Mouse (Mus musculus): ENCODE measurements at regions not wholly inside any gene's neighbourhood (a gene's known extent, or its start where the extent isn't known, plus 50 kb on each side); places are given as distances from the start of the nearest gene placed in this dataset.

- no peaks in the 10 kb centered on the region for H3K4me1 ChIP-seq (ENCODE audit: control insufficient read depth, insufficient read depth, low read length)
- TF ChIP-seq POLR2A (IDR thresholded peaks at IDR 0.05; ENCODE audit: low read depth, low read length) (no peak), CTCF (IDR thresholded peaks at IDR 0.05; ENCODE audit: borderline replicate concordance, insufficient read depth, low read length) (no peak)
- H3K4me3 ChIP-seq (ENCODE audit: insufficient read depth, low read length), result no peak overlapping the region
- no peak overlapping the region for H3K27ac ChIP-seq (ENCODE audit: insufficient read depth, low read length)
Observed at GRCm38 (mm10) chr10:98029621-98030020, 303.1 kb upstream of the C030005K15Rik start.

DNA sequence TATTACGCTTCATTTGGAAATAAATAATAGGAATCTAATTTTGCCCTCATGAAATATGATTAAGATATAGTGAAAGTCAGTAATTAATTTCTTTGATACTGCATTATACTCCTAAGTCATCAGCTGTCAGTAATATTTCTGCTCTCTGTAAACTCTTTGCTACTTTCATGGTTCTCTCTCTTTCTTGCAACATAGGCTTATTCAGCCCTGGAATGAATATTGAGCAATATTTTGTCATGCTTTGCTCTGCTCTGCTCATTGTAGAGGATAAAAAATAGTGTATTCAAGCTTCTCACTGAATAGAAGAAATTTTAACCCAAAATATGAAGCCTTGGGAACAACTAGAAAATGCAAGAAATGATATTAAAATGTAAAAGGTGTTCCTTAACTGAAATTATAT, 306.1 kb upstream of the C030005K15Rik start:
- TF ChIP-seq CTCF (IDR thresholded peaks at IDR 0.05; ENCODE audit: borderline replicate concordance, insufficient read depth, low read length) (no peak), POLR2A (IDR thresholded peaks at IDR 0.05; ENCODE audit: low read depth, low read length) (no peak)

DNA sequence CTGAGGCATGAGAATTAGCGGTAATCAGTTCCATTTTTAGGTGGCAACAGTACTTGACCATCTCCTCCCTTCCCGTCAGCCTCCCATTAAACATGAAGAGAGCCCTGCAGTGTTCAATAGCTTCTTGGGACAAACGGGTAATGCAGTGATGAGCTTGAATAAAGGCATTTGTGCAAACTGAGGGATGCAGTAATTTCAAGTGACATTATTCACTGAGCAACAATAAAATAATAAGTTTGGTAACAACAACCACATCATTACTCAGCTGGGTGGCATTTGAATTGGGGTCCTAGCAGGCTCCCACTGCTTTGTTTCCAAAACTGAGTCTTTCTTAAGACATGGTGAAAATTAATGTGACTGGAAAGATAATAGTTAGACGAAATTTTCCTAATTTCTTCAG, 315.2 kb upstream of the C030005K15Rik start:
- H3K4me1 ChIP-seq (ENCODE audit: control insufficient read depth, insufficient read depth, low read length), result no peaks in the 10 kb centered on the region
- TF ChIP-seq POLR2A (IDR thresholded peaks at IDR 0.05; ENCODE audit: low read depth, low read length), result no peak
- TF ChIP-seq CTCF (IDR thresholded peaks at IDR 0.05; ENCODE audit: borderline replicate concordance, insufficient read depth, low read length), result no peak
- H3K4me3 ChIP-seq (ENCODE audit: insufficient read depth, low read length), result no peak overlapping the region
- no peak overlapping the region for H3K27ac ChIP-seq (ENCODE audit: insufficient read depth, low read length)

More for the DNA sequence above, 306.1 kb upstream of the C030005K15Rik start:
- Histone ChIP-seq H3K4me1 (ENCODE audit: control insufficient read depth, insufficient read depth, low read length) (no peaks in the 10 kb centered on the region), H3K27ac (ENCODE audit: insufficient read depth, low read length) (no peak overlapping the region), H3K4me3 (ENCODE audit: insufficient read depth, low read length) (no peak overlapping the region)

GRCm38 (mm10) chr10:98043873-98044272, 317.3 kb upstream of the C030005K15Rik start:
- TF ChIP-seq POLR2A (IDR thresholded peaks at IDR 0.05; ENCODE audit: low read depth, low read length) (no peak), CTCF (IDR thresholded peaks at IDR 0.05; ENCODE audit: borderline replicate concordance, insufficient read depth, low read length) (no peak)

GRCm38 (mm10) chr10:98044579-98044978, 318.0 kb upstream of the C030005K15Rik start:
- H3K27ac ChIP-seq (ENCODE audit: insufficient read depth, low read length), result no peak overlapping the region
- no peak overlapping the region for H3K4me3 ChIP-seq (ENCODE audit: insufficient read depth, low read length)
- no peaks in the 10 kb centered on the region for H3K4me1 ChIP-seq (ENCODE audit: control insufficient read depth, insufficient read depth, low read length)
- TF ChIP-seq POLR2A (IDR thresholded peaks at IDR 0.05; ENCODE audit: low read depth, low read length) (no peak), CTCF (IDR thresholded peaks at IDR 0.05; ENCODE audit: borderline replicate concordance, insufficient read depth, low read length) (no peak)

More at GRCm38 (mm10) chr10:98043873-98044272, 317.3 kb upstream of the C030005K15Rik start:
- no peak overlapping the region for H3K4me3 ChIP-seq (ENCODE audit: insufficient read depth, low read length)
- H3K27ac ChIP-seq (ENCODE audit: insufficient read depth, low read length), result no peak overlapping the region
- H3K4me1 ChIP-seq (ENCODE audit: control insufficient read depth, insufficient read depth, low read length), result no peaks in the 10 kb centered on the region

- H3K27ac ChIP-seq (ENCODE audit: insufficient read depth, low read length), result no peak overlapping the region
Observed at GRCm38 (mm10) chr10:98073432-98073831, 346.9 kb upstream of the C030005K15Rik start.

GRCm38 (mm10) chr10:98084881-98085280, 358.3 kb upstream of the C030005K15Rik start:
- no peak overlapping the region for H3K27ac ChIP-seq (ENCODE audit: insufficient read depth, low read length)
- no peaks in the 10 kb centered on the region for H3K4me1 ChIP-seq (ENCODE audit: control insufficient read depth, insufficient read depth, low read length)
- TF ChIP-seq CTCF (IDR thresholded peaks at IDR 0.05; ENCODE audit: borderline replicate concordance, insufficient read depth, low read length), result no peak
- H3K4me3 ChIP-seq (ENCODE audit: insufficient read depth, low read length), result no peak overlapping the region

More at GRCm38 (mm10) chr10:98073432-98073831, 346.9 kb upstream of the C030005K15Rik start:
- TF ChIP-seq POLR2A (IDR thresholded peaks at IDR 0.05; ENCODE audit: low read depth, low read length), result no peak
- no peak for TF ChIP-seq CTCF (IDR thresholded peaks at IDR 0.05; ENCODE audit: borderline replicate concordance, insufficient read depth, low read length)
- no peaks in the 10 kb centered on the region for H3K4me1 ChIP-seq (ENCODE audit: control insufficient read depth, insufficient read depth, low read length)
- H3K4me3 ChIP-seq (ENCODE audit: insufficient read depth, low read length), result no peak overlapping the region

DNA sequence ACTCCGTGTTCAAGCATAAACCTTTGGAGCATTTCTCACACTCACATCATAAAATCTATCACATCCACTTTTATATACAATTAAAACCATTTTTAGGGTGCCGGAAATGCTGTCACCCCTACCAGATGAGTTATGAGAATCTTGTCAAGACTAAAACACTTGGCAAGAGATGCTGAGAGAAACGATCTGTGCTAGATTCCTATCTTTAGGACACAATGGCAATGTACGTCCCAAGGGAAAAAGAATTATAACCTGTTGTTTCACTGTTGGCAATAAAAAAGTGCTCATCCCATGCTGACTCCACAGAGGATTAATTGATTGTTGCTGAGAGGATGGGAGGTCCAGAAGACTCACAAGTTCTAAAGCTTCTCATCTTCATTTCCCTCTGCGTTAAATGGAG, 389.7 kb upstream of the C030005K15Rik start:
- Histone ChIP-seq H3K4me3 (ENCODE audit: insufficient read depth, low read length) (no peak overlapping the region), H3K27ac (ENCODE audit: insufficient read depth, low read length) (no peak overlapping the region), H3K4me1 (ENCODE audit: control insufficient read depth, insufficient read depth, low read length) (no peaks in the 10 kb centered on the region)
- TF ChIP-seq CTCF (IDR thresholded peaks at IDR 0.05; ENCODE audit: borderline replicate concordance, insufficient read depth, low read length) (no peak), POLR2A (IDR thresholded peaks at IDR 0.05; ENCODE audit: low read depth, low read length) (no peak)

GRCm38 (mm10) chr10:98125713-98126112, 399.2 kb upstream of the C030005K15Rik start:
- no peaks in the 10 kb centered on the region for H3K4me1 ChIP-seq (ENCODE audit: control insufficient read depth, insufficient read depth, low read length)
- no peak for TF ChIP-seq POLR2A (IDR thresholded peaks at IDR 0.05; ENCODE audit: low read depth, low read length)
- H3K27ac ChIP-seq (ENCODE audit: insufficient read depth, low read length), result no peak overlapping the region
- H3K4me3 ChIP-seq (ENCODE audit: insufficient read depth, low read length), result no peak overlapping the region

DNA sequence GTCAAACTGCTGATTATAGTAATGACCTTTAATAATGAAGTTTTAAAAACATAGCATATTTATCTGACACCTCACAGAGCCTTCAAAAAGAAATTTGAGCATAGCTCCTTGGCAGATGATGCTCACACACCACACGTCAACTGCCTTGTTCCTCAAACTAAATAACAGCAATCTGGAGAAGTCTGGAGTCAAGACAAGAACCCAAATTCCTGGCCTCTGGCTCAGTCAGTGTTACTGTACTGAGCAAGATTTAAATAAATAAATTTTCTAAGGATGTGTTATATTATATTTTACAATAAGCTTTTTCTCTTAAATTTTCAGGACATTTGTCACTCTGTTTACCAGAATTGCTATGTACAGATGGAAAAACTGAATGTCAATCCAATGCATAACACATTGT, 408.5 kb upstream of the C030005K15Rik start:
- TF ChIP-seq POLR2A (IDR thresholded peaks at IDR 0.05; ENCODE audit: low read depth, low read length) (no peak), CTCF (IDR thresholded peaks at IDR 0.05; ENCODE audit: borderline replicate concordance, insufficient read depth, low read length) (no peak)
- H3K4me1 ChIP-seq (ENCODE audit: control insufficient read depth, insufficient read depth, low read length), result no peaks in the 10 kb centered on the region
- H3K4me3 ChIP-seq (ENCODE audit: insufficient read depth, low read length), result no peak overlapping the region
- no peak overlapping the region for H3K27ac ChIP-seq (ENCODE audit: insufficient read depth, low read length)

GRCm38 (mm10) chr10:98145773-98146172, 419.2 kb upstream of the C030005K15Rik start:
- Histone ChIP-seq H3K27ac (ENCODE audit: insufficient read depth, low read length) (no peak overlapping the region), H3K4me3 (ENCODE audit: insufficient read depth, low read length) (no peak overlapping the region), H3K4me1 (ENCODE audit: control insufficient read depth, insufficient read depth, low read length) (no peaks in the 10 kb centered on the region)
- TF ChIP-seq POLR2A (IDR thresholded peaks at IDR 0.05; ENCODE audit: low read depth, low read length) (no peak), CTCF (IDR thresholded peaks at IDR 0.05; ENCODE audit: borderline replicate concordance, insufficient read depth, low read length) (no peak)

All from embryonic fibroblast, embryonic 13.5 days (primary cell).